Mouse (Mus musculus) MEL (cell line): ENCODE measurements at regions not wholly inside any gene's neighbourhood (a gene's known extent, or its start where the extent isn't known, plus 50 kb on each side); places are given as distances from the start of the nearest gene placed in this dataset.
A peak's percentile ranks its signal among the peaks of the same experiment; 100 is the strongest.
"Not testable (repeated sequence)": the region's sequence is repeated elsewhere in the genome, so short reads cannot be mapped to it uniquely, and the experiment has no call there.

ENCODE experiments used
- DNase-seq: peaks from one replicate; pipeline ENCODE4 v3.0.0; 2011; ENCODE audit warnings: low read depth, low spot score
- H3K27ac ChIP-seq: 2 replicates; pipeline ENCODE4 v1.5.1; 2012; ENCODE audit warnings: low read depth, mild to moderate bottlenecking, control low read depth, low read length, moderate library complexity; ENCODE audit not compliant: control insufficient read depth
- H3K27me3 ChIP-seq, 2 experiments: fragments of 150-350 bp in 1 of 2; sonication (generic) in 1 of 2; 2 replicates each; pipeline ENCODE4 v1.6.1; 2012; ENCODE audit warnings: low read length in 2 of 2, mild to moderate bottlenecking in 2 of 2, improper control_type of control experiment in 1 of 2, moderate library complexity in 1 of 2; ENCODE audit not compliant: insufficient read depth in 2 of 2, control insufficient read depth in 1 of 2
- H3K36me3 ChIP-seq, 2 experiments: 2 replicates each; pipeline ENCODE4 v1.6.1; 2012 to 2014; ENCODE audit warnings: low read length in 2 of 2, improper control_type of control experiment in 1 of 2, inconsistent platforms in 1 of 2, mild to moderate bottlenecking in 1 of 2; ENCODE audit not compliant: insufficient read depth in 2 of 2, control insufficient read depth in 1 of 2
- H3K4me1 ChIP-seq, 2 experiments: fragments of 150-350 bp in 1 of 2; sonication (generic) in 1 of 2; 2 replicates each; pipeline ENCODE4 v1.6.1; 2012; ENCODE audit warnings: low read length in 2 of 2, improper control_type of control experiment in 1 of 2, mild to moderate bottlenecking in 1 of 2; ENCODE audit not compliant: insufficient read depth in 2 of 2, control insufficient read depth in 1 of 2
- H3K4me3 ChIP-seq, 2 experiments: fragments of 150-350 bp in 1 of 2; sonication (generic) in 1 of 2; 2 replicates each; pipeline ENCODE4 v1.5.1; 2012; ENCODE audit warnings: low read depth in 2 of 2, low read length in 2 of 2, mild to moderate bottlenecking in 2 of 2, moderate library complexity in 2 of 2, control low read depth in 1 of 2, improper control_type of control experiment in 1 of 2; ENCODE audit not compliant: control insufficient read depth in 1 of 2, insufficient read depth in 1 of 2
- H3K79me2 ChIP-seq: 2 replicates; pipeline ENCODE4 v1.6.1; 2012; ENCODE audit warnings: mild to moderate bottlenecking, low read length, moderate library complexity; ENCODE audit not compliant: control insufficient read depth, poor library complexity, insufficient read depth
- H3K9ac ChIP-seq: 2 replicates; pipeline ENCODE4 v1.6.1; 2012; ENCODE audit warnings: low read depth, mild to moderate bottlenecking, control low read depth, low read length, moderate library complexity; ENCODE audit not compliant: control insufficient read depth, poor library complexity, severe bottlenecking
- H3K9me3 ChIP-seq: fragments of 150-350 bp; sonication (generic); replicated peaks from 2 replicates; pipeline ENCODE4 v1.6.1; 2012; ENCODE audit warnings: mild to moderate bottlenecking, low read length, improper control_type of control experiment, moderate library complexity; ENCODE audit not compliant: insufficient read depth
- CTCF ChIP-seq, 3 experiments: IDR thresholded peaks in 2 of 3; conservative IDR thresholded peaks in 1 of 3; 2 replicates each; pipeline ENCODE4 v1.5.1; 2011 to 2012; ENCODE audit warnings: low read length in 3 of 3, low read depth in 2 of 3, mild to moderate bottlenecking in 2 of 3, improper control_type of control experiment in 1 of 3, inconsistent platforms in 1 of 3, mixed read lengths in 1 of 3, moderate library complexity in 1 of 3; ENCODE audit not compliant: control insufficient read depth in 1 of 3, insufficient read depth in 1 of 3, poor library complexity in 1 of 3, severe bottlenecking in 1 of 3
- ETS1 ChIP-seq: IDR thresholded peaks from 2 replicates; pipeline ENCODE4 v1.6.1; 2012; ENCODE audit warnings: low read depth, mild to moderate bottlenecking, inconsistent platforms, low read length, improper control_type of control experiment, moderate library complexity
- GABPA ChIP-seq: IDR thresholded peaks from 2 replicates; pipeline ENCODE4 v1.6.1; 2012; ENCODE audit warnings: low read depth, mild to moderate bottlenecking, inconsistent platforms, low read length, improper control_type of control experiment, moderate library complexity
- RAD21 ChIP-seq: IDR thresholded peaks from 2 replicates; pipeline ENCODE4 v1.6.1; 2011; ENCODE audit warnings: mild to moderate bottlenecking, low read depth, low read length, improper control_type of control experiment
- SMC3 ChIP-seq: IDR thresholded peaks from 2 replicates; pipeline ENCODE4 v1.6.1; 2011; ENCODE audit warnings: low read depth, low read length, improper control_type of control experiment

GRCm38 (mm10) chr14:53750703-53751441 lies 503.0 kb downstream of the Dad1 start (continued):
- peak; percentile 56 for TF ChIP-seq ETS1
- no peak for TF ChIP-seq GABPA

GRCm38 (mm10) chr14:53743552-53743951 lies 510.4 kb downstream of the Dad1 start:
- not testable (repeated sequence) for DNase-seq

GRCm38 (mm10) chr14:53742864-53743263 lies 511.0 kb downstream of the Dad1 start:
- H3K79me2 ChIP-seq: not testable (repeated sequence)

More at GRCm38 (mm10) chr14:53743552-53743951, 510.4 kb downstream of the Dad1 start:
- H3K4me3 ChIP-seq, H3K79me2 ChIP-seq, H3K9ac ChIP-seq, H3K27ac ChIP-seq, H3K36me3 ChIP-seq, H3K9me3 ChIP-seq, H3K4me1 ChIP-seq, H3K27me3 ChIP-seq: not testable (repeated sequence)

GRCm38 (mm10) chr14:53741246-53741645 lies 512.7 kb downstream of the Dad1 start:
- H3K4me3 ChIP-seq, H3K27ac ChIP-seq, H3K9me3 ChIP-seq, H3K79me2 ChIP-seq, H3K9ac ChIP-seq, H3K36me3 ChIP-seq, H3K4me1 ChIP-seq, H3K27me3 ChIP-seq: not testable (repeated sequence)
- peak; percentile 37 for DNase-seq
- TF ChIP-seq RAD21: peak; percentile 10; the same call in 1 of the 2 replicates
- TF ChIP-seq SMC3: 0 out of 2 replicates have a peak, but pooled peaks have one; percentile 7

More at GRCm38 (mm10) chr14:53742864-53743263, 511.0 kb downstream of the Dad1 start:
- not testable (repeated sequence) for H3K4me1 ChIP-seq, H3K4me3 ChIP-seq, H3K9ac ChIP-seq, H3K36me3 ChIP-seq, H3K27me3 ChIP-seq, H3K9me3 ChIP-seq
- peak overlapping the region; percentile 39; the same call in 1 of the 2 replicates for H3K27ac ChIP-seq
- peak; percentile 56 for DNase-seq

- not testable (repeated sequence) for H3K4me1 ChIP-seq, H3K4me3 ChIP-seq, H3K79me2 ChIP-seq, H3K9me3 ChIP-seq, H3K27me3 ChIP-seq, H3K27ac ChIP-seq, DNase-seq, H3K9ac ChIP-seq, H3K36me3 ChIP-seq
- TF ChIP-seq CTCF (IDR thresholded peaks at IDR 0.05 in 2 of 3, conservative IDR thresholded peaks at IDR 0.05 in 1 of 3; ENCODE audit: control insufficient read depth in 1 of 3, insufficient read depth in 1 of 3, low read depth in 2 of 3, low read length in 3 of 3, poor library complexity in 1 of 3, severe bottlenecking in 1 of 3): peak in 1 of 3 experiments; percentile 28; a peak in 1 of 6 replicates
- peak; percentile 8 for TF ChIP-seq RAD21
These were observed 515.9 kb downstream of the Dad1 start for GRCm38 (mm10) chr14:53737962-53738361.

- H3K27ac ChIP-seq, H3K79me2 ChIP-seq, DNase-seq, H3K4me1 ChIP-seq, H3K9me3 ChIP-seq, H3K36me3 ChIP-seq, H3K27me3 ChIP-seq, H3K4me3 ChIP-seq, H3K9ac ChIP-seq: not testable (repeated sequence)
These were observed 517.6 kb downstream of the Dad1 start for GRCm38 (mm10) chr14:53736274-53736673.

- H3K79me2 ChIP-seq, H3K4me3 ChIP-seq, H3K27me3 ChIP-seq, H3K9me3 ChIP-seq, H3K27ac ChIP-seq, H3K4me1 ChIP-seq, H3K36me3 ChIP-seq, H3K9ac ChIP-seq, DNase-seq: not testable (repeated sequence)
These were observed 522.3 kb downstream of the Dad1 start for GRCm38 (mm10) chr14:53731600-53731999.
